Mouse (Mus musculus) midbrain, embryonic 16.5 days (tissue): Measurements from ENCODE around the gene Dmd. TPM values are rescaled to one million over a fixed set of nuclear protein-coding genes. Genes with fewer than 3 reads are reported as not detected.
"Not testable (repeated sequence)": the region's sequence is repeated elsewhere in the genome, so short reads cannot be mapped to it uniquely, and the experiment has no call there.

Source experiments
- ATAC-seq: fragments of 200-750 bp; cut with Nextera tagmentation; 2 replicates; pipeline ENCODE4 v1.8.0; 2017; ENCODE audit warnings: moderate TSS enrichment
- H3K27ac ChIP-seq: fragments of 300-500 bp; sonication (generic); 2 replicates; pipeline ENCODE4 v1.5.1; 2014; ENCODE audit warnings: mild to moderate bottlenecking, low read length, mixed read lengths
- H3K27me3 ChIP-seq: fragments of 300-500 bp; sonication (generic); 2 replicates; pipeline ENCODE4 v1.6.1; 2014; ENCODE audit warnings: low read depth, low read length, mixed read lengths; ENCODE audit not compliant: control insufficient read depth, insufficient read depth
- H3K36me3 ChIP-seq: fragments of 300-500 bp; sonication (generic); 2 replicates; pipeline ENCODE4 v1.6.1; 2014; ENCODE audit warnings: mild to moderate bottlenecking, low read length, moderate library complexity, mixed read lengths; ENCODE audit not compliant: control insufficient read depth, insufficient read depth
- H3K4me1 ChIP-seq: fragments of 300-500 bp; sonication (generic); 2 replicates; pipeline ENCODE4 v1.6.1; 2014; ENCODE audit warnings: mild to moderate bottlenecking, low read length, mixed read lengths; ENCODE audit not compliant: control insufficient read depth, insufficient read depth
- H3K4me2 ChIP-seq: fragments of 300-500 bp; sonication (generic); 2 replicates; pipeline ENCODE4 v1.6.1; 2014; ENCODE audit warnings: mild to moderate bottlenecking, low read length, mixed read lengths
- H3K4me3 ChIP-seq: fragments of 300-500 bp; sonication (generic); 2 replicates; pipeline ENCODE4 v1.5.1; 2014; ENCODE audit warnings: low read depth, mild to moderate bottlenecking, low read length, moderate library complexity, mixed read lengths
- H3K9ac ChIP-seq: fragments of 300-500 bp; sonication (generic); 2 replicates; pipeline ENCODE4 v1.6.1; 2014; ENCODE audit warnings: low read depth, low read length, mixed read lengths
- H3K9me3 ChIP-seq: fragments of 300-500 bp; sonication (generic); replicated peaks from 2 replicates; pipeline ENCODE4 v1.6.1; 2014; ENCODE audit warnings: mild to moderate bottlenecking, low read length, mixed read lengths; ENCODE audit not compliant: control insufficient read depth, poor library complexity, severe bottlenecking
- WGBS: fragments of 180-500 bp; shearing (Covaris S2); extraction: QIAGEN DNeasy Blood & Tissue Kit; methylation state at CpG from one replicate; pipeline ENCODE4 v1.1.7; 2014; 5-methylcytosine and 5-hydroxymethylcytosine counted together
- polyA plus RNA-seq: library from polyadenylated mRNA; unstranded; fragments of >200 nt; fragmentation: Nextera tagmentation; extraction: Ambion mirVana; gene quantifications from 2 replicates; pipeline ENCODE4 v1.2.1, GENCODE M21; 2015

The Dmd gene
- polyA plus RNA-seq, 1 experiment from 2014 or later: 26.6 TPM

GRCm38 (mm10) chrX:83674998-83675397 lies 726.3 kb downstream of the Dmd start:
- Histone ChIP-seq H3K4me3 (no peak overlapping the region), H3K27me3 (no peaks in the 10 kb centered on the region), H3K9ac (no peak overlapping the region), H3K4me1 (no peaks in the 10 kb centered on the region), H3K36me3 (no peaks in the 10 kb centered on the region), H3K4me2 (no peak overlapping the region), H3K27ac (no peak overlapping the region), H3K9me3 (no peaks in the 10 kb centered on the region)
- WGBS: 90% methylated on average over 1 of the region's 1 CpGs
- ATAC-seq: no peak

- no peak for ATAC-seq
- no peak overlapping the region for H3K4me3 ChIP-seq
- H3K4me1 ChIP-seq: no peaks in the 10 kb centered on the region
- H3K9me3 ChIP-seq: no peaks in the 10 kb centered on the region
- H3K9ac ChIP-seq: no peak overlapping the region
- H3K4me2 ChIP-seq: no peak overlapping the region
- no peak overlapping the region for H3K27ac ChIP-seq
- H3K27me3 ChIP-seq: no peaks in the 10 kb centered on the region
- no peaks in the 10 kb centered on the region for H3K36me3 ChIP-seq
These were observed 737.9 kb downstream of the Dmd start for GRCm38 (mm10) chrX:83686547-83686946.

GRCm38 (mm10) chrX:83740533-83740932 lies 791.9 kb downstream of the Dmd start:
- H3K4me2 ChIP-seq: no peak overlapping the region
- H3K9ac ChIP-seq: no peak overlapping the region
- no peaks in the 10 kb centered on the region for H3K36me3 ChIP-seq
- H3K4me1 ChIP-seq: no peaks in the 10 kb centered on the region
- H3K27ac ChIP-seq: no peak overlapping the region
- 4% methylated on average over 1 of the region's 1 CpGs for WGBS
- ATAC-seq: no peak
- H3K27me3 ChIP-seq: no peaks in the 10 kb centered on the region
- no peak overlapping the region for H3K4me3 ChIP-seq
- no peaks in the 10 kb centered on the region for H3K9me3 ChIP-seq

GRCm38 (mm10) chrX:83746301-83747008 lies 797.8 kb downstream of the Dmd start:
- ATAC-seq: peak; percentile 86

GRCm38 (mm10) chrX:83787406-83787805 lies 838.7 kb downstream of the Dmd start:
- no peaks in the 10 kb centered on the region for H3K36me3 ChIP-seq

More at GRCm38 (mm10) chrX:83746301-83747008, 797.8 kb downstream of the Dmd start:
- H3K4me1 ChIP-seq: no peaks in the 10 kb centered on the region
- H3K36me3 ChIP-seq: no peaks in the 10 kb centered on the region
- H3K27ac ChIP-seq: no peak overlapping the region
- no peak overlapping the region for H3K4me3 ChIP-seq
- no peaks in the 10 kb centered on the region for H3K9me3 ChIP-seq
- no peaks in the 10 kb centered on the region for H3K27me3 ChIP-seq
- 33% methylated on average over 4 of the region's 4 CpGs for WGBS
- no peak overlapping the region for H3K9ac ChIP-seq
- H3K4me2 ChIP-seq: no peak overlapping the region

GRCm38 (mm10) chrX:83867469-83867868 lies 918.8 kb downstream of the Dmd start:
- H3K27me3 ChIP-seq, H3K4me2 ChIP-seq, H3K9ac ChIP-seq, ATAC-seq, H3K4me1 ChIP-seq, H3K27ac ChIP-seq, H3K36me3 ChIP-seq, H3K9me3 ChIP-seq, H3K4me3 ChIP-seq: not testable (repeated sequence)
- WGBS: 50% methylated on average over 9 of the region's 9 CpGs

More at GRCm38 (mm10) chrX:83787406-83787805, 838.7 kb downstream of the Dmd start:
- no peak for ATAC-seq
- Histone ChIP-seq H3K4me3 (no peak overlapping the region), H3K9me3 (no peaks in the 10 kb centered on the region), H3K4me1 (no peaks in the 10 kb centered on the region), H3K27me3 (no peaks in the 10 kb centered on the region), H3K4me2 (no peak overlapping the region), H3K9ac (no peak overlapping the region), H3K27ac (no peak overlapping the region)

GRCm38 (mm10) chrX:83875389-83875788 lies 926.7 kb downstream of the Dmd start:
- H3K4me2 ChIP-seq, H3K36me3 ChIP-seq, H3K4me1 ChIP-seq, H3K9me3 ChIP-seq, H3K27ac ChIP-seq, H3K4me3 ChIP-seq, ATAC-seq, H3K9ac ChIP-seq, H3K27me3 ChIP-seq: not testable (repeated sequence)
- WGBS: 89% methylated on average over 11 of the region's 11 CpGs

GRCm38 (mm10) chrX:83975895-83976294 lies 1027.2 kb downstream of the Dmd start:
- Histone ChIP-seq H3K4me3 (no peak overlapping the region), H3K9me3 (no peaks in the 10 kb centered on the region), H3K36me3 (no peaks in the 10 kb centered on the region), H3K27ac (no peak overlapping the region), H3K4me2 (no peak overlapping the region), H3K27me3 (no peaks in the 10 kb centered on the region), H3K4me1 (no peaks in the 10 kb centered on the region), H3K9ac (no peak overlapping the region)
- ATAC-seq: no peak
- WGBS: 67% methylated on average over 1 of the region's 1 CpGs

- ATAC-seq: no peak
- Histone ChIP-seq H3K27ac (no peak overlapping the region), H3K9me3 (no peaks in the 10 kb centered on the region), H3K36me3 (no peaks in the 10 kb centered on the region), H3K4me2 (no peak overlapping the region), H3K27me3 (no peaks in the 10 kb centered on the region), H3K4me1 (no peaks in the 10 kb centered on the region), H3K9ac (no peak overlapping the region), H3K4me3 (no peak overlapping the region)
- 37% methylated on average over 7 of the region's 7 CpGs for WGBS
These were observed 1052.6 kb downstream of the Dmd start for GRCm38 (mm10) chrX:84001294-84001693.
